Mouse (Mus musculus) spleen, postnatal 36 days (tissue): ENCODE data around the gene Shc1.

ENCODE experiments used
- DNase-seq, 2 experiments: peaks; one replicate each; pipeline ENCODE4 v3.0.0; 2022; ENCODE audit warnings: low spot score in 2 of 2, mixed read lengths in 1 of 2

Gene Shc1

DNA sequence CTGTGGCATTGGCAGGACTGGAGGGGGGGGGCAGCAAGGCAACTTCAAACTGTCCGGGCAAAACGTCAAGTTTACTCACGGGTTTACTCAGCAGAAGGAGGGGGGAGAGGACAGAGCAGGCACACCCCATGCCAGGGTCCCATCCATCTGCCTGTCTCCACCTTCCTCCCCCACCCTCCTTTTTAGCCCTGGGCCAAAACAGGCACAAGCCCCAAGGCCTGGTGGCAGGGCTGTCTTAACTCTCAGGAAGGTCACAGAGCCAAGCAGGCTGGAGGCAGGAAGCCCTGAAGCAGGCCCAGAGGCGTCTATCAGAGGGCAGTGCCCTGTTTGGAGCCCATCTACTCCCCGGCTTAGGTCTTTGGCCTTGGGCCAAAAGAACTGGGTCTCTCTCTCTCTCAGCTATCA, 28.1 kb upstream of the Shc1 start:
- DNase-seq: peak in 1 of 2 experiments; percentile 38

DNA sequence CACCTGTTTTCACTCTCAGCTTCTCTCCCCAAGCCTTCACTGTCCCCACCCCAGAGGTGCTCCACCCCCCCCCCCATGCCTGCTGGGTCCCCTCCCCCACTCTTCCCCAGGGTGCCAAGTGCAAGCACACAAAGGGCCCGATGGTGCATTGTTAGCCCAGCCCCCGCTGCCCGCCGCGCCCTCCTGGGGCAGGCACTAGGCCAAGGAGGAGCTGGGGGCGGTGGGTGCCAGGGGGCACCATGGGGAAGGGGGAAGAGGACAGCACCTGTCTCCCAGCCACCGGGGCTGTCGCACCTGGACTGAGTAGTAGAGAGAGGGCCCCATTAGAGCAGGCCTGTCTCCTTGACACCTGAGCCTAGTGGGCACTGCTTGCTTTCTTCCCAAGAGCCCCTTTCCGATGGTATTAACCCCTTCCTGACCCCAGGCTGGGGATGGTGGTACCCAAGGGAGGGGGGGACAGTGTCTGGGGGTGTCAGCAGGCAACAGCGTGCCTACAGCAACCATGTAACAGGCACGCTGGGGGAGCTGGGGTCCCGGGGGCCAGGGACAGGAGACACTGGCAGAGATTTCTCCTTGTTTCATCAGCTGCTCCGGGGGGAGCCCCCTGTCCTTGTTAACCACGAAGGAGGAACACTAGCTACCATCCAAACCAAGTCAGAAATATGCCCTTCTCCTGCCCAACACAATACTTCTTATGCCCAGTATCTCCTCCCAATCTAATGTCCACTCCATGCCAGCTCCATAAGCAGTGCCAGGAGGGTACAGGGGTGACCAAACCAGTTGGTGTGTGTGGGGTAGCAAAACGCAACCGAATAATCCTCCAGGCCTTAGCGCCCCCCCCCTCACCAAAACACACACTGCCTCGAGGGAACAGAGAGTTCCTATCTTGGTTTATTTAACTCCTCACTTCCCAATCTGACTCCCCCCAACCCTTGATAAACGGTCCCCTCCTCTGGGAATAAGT, 27.3 kb upstream of the Shc1 start:
- DNase-seq: peak; percentile 70 to 75

DNA sequence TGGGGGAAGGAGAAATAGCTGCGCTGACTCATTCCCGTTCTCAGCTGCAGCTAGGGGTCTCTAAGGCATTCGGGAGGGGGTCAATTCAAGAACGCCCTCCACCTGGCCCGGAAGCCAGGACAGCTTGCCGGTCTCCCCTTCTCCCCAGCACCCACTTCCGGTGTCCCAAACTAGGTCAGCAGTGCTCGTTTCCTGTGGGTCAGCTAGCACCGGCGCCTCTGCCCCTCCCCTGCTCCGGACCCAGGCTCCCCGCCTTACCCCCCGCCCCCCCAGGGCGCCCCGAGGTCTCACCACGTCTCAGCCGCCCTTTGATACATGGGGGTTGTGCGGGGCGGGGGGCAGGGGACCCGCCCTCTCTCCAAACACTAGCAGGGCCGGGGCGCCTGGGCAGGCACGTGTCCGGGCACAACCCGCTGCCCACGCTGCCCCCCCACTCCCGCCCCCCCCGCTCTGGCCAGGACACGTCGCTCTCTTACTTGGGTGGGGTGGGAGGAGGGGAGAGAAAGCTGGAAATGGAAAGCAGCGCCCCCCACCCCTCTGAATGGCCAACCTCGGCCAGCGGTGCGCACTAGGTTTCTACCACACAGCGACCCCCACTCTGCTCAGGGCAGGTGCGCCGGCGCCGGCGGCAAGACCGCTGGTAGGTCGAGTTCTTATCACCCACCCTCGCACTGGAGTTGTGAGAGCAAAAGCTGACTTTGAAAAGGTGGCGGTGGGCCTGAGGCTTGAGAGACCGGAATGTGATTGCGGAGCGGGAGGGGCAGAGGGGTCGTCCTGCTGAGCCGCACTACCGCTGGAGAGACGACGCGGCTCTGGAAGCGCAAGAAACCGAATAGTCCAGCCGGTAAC, 26.4 kb upstream of the Shc1 start:
- peak; percentile 41 to 45 for DNase-seq

DNA sequence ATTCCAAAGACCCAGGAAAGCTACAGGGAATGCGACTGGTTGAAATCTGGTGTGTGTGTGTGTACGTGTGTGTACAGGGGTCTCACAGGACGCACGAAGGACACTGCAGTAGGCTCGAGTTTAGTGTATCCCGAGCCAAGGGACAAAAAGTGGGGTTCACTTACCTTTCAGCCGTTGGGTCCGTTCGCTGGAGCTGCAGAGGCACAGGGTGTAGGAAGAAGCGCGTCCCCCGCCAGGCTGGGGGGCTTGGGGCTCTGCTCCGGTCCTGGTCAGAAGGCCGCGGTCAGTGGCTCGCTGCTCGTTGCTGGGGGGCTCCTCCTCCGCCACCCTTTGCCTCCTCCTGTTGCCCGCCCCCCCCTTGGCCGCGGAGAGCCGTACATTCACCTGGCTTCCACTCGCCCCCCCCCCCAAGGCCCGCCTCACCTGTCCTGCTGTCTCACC, 25.4 kb upstream of the Shc1 start:
- peak; percentile 27 to 36 for DNase-seq

DNA sequence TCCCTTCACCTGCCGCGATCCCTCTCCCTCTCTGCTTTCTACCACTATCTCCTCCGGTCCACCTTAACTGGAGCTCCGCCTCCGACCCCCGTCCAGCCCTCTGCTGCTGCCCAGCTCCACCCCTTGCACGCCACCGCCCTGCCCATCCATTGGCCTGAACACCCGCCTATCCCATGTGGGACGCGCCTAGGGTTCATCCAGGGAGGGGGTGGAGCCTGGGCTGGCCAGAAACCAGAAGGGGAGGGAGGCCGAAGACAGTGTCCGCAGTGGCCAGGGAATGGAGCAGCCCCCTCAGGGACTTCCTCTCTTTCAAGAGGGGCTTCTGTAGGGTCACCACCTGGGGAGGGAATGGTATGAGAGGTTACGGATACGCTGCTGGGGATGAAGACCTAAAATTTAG, 24.6 kb upstream of the Shc1 start:
- DNase-seq: peak; percentile 98

DNA sequence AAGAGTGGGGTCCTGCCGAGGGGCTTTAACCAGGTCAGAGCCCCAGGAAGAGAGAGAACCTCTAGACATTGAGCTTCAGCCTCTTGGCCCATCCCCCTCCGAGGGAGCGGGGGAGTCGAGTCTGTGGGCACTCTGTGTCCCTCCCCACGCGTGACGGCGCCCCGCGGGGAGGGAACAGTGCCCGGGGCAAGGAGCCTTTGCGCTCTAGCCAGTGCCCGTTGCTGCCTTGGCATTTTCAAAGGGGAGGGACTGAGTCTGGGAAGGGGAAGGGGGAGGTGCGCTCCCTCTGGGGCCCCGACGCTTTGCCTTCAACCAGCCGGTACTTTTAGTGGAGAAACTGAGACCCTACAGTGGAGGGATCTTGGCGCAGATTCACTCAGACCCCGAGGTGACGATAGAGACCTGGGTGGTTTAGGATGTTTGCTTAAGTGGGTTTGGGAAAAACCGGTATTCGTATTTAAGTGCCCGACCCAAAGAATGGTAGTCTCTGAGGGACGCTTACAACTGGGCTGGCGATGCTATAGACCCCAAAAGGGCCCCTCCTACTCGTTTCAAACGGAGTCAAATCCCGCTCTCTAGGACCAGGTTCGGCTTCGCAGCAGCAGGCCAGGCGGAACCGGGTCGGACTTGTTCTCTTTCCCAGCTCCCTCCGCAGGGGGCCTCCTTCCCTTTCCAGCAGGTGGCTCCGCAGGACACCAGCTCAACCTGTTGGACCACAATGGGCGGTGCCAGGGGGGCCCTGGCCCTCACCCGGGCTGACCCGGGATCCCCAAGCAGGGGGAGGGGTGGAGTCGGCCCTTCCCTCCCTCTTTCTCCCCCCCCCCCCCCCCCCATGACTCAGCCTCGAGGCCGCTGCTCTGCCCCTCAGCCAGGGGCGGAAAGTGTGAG, 24.0 kb upstream of the Shc1 start, which contains the start of gene Zbtb7b:
Gene Zbtb7b, minus strand, starts transcription at position 771 of the 888 bp plus-strand sequence.
- peak; percentile 59 to 66 for DNase-seq

DNA sequence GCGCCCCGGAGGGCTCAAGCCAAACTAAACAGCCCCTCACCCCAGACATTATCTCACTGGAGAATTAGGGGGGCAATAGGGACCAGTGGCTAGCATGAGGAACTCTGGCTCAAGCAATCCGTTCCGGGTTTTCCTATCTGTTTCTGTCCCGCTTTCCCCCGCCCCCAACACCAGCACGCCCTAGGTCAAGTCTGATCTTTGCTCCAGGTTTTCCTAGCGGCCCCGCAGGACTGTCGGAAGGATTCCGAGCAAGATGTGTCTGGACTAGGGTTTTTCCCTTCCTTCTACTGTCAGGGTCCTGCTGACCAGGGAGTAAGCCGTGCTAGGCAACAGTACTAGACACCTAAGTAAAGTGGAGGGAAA, 23.4 kb upstream of the Shc1 start:
- DNase-seq: peak; percentile 46 to 70

DNA sequence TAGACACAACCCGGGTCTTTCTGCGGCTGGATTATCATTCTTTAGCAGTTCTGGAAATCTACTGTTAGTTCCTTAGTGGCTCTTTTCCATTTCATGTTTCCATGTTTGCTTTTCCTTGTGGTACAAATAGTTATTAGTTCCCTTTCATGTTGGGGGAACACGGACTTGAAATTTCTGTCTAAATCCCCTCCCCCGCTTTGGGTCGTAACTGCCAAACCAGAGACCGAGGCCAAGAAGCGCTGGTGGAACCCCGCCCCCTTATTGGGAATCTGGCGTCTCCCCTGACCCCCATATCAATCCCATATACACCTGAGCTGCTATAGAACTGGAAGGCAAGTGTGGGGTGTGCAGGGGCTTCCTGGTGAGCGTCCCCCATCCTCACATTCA, 22.8 kb upstream of the Shc1 start:
- no peak for DNase-seq

DNA sequence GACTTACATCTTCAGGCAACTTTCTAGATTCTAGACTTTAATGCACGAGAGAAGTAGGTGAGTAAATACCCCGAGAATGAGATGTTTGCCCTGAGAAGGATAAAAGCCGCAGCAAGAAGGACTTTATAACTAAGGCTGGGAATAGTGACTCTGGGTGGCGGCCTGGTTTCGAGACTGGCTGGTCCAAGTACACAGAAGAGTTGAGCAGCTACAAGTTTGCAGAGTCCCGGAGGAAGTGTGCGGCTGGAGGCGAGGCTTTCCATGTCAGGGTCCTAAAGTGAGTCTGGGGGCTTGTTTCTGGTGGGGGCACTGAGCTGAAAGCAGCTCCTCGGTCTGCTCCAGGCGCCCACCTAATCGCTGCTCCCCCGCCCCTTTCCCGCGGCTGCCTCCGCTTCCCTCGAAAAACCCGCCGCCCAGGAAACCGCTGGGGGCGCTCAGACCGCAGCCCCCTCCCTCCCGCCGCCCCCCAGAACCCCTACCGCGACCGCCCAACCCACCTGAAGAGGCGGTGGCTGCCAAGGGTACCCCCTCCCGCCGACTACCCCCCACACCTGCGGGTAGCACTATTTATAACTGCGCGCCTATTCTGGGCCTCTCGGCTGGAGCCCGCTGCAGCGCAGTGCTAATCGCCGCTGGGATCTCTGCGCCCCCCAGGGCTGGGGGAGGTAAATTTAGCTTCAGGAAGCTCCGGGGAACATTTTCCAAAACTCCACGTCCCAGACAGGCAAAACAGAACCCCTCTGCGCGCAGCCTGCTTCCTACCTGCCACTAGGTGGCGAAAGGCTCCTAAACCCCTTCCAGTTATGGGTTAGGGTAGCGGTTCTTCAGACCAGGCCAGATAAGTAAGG, 22.2 kb upstream of the Shc1 start:
- DNase-seq: peak; percentile 55 to 58

DNA sequence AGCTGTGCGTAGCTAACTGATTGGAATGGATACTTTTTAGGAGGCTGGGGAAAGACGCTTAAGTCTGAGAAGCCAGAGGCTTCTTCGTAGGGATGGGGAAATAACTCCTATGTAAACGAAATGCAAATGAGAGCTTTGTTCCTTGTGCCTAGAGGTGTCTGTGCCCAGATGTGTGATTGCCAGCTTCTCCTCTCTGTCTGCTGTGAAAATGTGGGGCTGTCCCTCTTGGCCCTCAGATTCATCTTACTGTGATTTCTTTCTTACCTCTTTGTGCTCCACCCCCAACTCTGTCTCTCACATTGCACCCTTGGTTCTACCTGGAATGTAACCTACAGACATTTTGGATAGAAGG, 21.6 kb upstream of the Shc1 start:
- no peak for DNase-seq

DNA sequence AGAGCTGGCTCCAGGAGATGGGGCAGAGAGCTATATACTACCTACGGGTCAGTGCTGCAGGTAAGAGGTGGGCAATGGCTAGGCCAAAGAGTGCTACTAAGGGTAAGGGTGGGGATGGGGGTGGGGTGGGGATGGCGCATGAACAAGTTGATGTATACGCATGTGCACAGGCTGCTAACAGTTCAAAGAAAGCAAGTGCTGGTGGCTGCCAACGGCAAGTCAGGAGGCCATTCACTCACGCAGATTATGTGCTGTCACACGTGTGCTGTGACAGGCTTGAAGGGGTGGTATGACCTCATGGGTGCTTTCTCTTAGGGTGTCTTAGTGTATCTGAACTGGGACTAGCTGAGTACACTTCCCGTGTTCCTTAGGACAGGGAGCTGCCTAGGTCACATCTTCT, 16.9 kb upstream of the Shc1 start:
- no peak for DNase-seq

DNA sequence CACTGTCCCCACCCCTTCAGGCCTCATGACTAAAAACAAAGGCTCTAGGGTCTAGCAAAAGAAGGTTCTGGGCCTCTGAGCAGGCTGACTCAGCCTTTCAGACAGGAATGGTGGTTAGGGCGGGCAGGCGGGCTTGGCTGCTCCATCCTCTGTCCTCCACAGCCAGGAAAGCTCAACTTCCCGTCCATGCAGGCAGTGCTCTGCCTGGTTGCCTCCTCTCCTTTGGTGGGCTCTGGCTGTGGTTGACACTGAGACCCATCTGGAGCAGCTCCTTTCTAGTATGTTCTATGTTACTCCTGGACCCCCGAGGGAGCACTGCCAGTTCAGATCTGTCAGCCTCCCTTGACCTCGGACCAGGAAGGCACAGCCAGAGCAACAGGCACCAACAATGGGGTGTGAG, 15.6 kb upstream of the Shc1 start, which contains the start of gene Lenep:
Gene Lenep, minus strand, starts transcription at position 101 of the 400 bp plus-strand sequence.
- no peak for DNase-seq

DNA sequence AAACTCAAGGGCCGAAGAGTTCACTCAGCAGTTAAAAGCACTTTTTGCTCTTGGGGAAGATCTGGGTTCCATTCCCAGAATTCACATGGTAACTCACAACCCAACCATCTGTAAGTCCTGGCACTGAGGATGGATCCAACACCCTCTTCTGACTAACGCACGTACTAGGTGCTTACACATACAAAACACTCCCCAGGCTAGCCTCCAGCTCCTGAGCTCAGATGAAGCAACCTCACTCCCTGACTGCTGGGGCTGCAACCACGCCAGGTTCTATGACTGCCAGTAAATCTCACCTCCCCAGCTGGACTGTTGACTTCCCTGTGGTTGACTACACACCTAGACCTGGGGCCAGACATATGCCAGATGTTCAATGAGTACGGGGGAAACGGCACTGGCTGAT, 11.4 kb upstream of the Shc1 start:
- no peak for DNase-seq

DNA sequence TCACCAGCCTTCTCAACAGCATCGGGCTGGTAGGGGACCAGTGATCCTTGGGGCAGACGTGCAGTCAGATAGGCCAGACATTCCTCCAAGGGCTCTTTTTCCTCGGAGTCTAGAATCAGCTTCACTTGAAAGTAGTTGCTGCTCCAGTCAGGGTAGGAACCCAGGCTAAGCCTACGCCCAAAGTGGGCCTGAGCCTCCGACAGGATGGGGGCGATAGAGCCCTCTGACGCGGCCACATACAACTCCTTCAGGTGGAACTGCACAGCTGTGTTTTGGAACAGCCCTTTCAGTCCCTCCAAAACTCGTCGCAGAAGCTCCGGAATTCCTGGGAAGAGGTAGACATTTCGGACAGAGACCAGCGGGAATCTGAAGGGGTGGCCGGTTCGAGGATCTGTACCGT, 9.8 kb upstream of the Shc1 start:
- DNase-seq: no peak

DNA sequence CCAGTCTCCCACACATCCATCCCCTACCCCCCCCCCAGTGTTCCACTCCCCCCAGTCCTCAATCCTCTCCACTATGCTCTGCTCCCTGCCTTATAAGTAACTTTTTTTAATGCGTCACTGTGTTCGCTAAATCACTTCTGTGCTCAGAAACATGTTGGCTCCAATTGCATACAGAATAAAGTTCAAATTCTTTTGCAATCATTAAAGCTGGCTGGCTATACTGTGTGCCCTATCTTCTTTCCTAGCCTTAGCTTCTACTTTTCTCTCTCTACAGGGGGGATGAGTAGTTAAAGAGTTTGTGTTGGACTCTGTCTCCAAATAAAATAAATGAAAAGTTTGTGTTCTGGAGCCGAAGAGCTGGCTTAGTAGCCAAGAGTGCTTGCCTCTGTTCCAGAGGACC, 8.5 kb upstream of the Shc1 start:
- no peak for DNase-seq

DNA sequence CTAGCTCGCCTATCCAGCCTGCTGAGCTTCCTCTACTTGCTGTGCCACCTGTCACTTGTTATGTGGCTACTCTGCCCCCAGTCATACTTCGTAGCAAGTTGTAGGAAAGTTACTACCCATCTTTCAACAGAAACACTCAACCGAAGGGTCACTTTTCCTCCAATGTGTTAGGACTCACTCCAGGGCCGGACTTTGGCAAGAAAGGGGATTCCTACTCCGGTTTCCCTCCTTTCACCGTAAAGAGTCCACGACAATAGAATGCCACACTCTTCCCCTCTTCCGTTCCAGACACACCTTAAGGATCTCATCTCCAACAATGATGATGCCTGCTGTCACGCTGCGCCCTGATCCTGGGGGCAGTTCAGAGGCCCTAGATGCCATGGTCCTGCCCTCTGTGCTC, 7.4 kb upstream of the Shc1 start:
- no peak for DNase-seq

DNA sequence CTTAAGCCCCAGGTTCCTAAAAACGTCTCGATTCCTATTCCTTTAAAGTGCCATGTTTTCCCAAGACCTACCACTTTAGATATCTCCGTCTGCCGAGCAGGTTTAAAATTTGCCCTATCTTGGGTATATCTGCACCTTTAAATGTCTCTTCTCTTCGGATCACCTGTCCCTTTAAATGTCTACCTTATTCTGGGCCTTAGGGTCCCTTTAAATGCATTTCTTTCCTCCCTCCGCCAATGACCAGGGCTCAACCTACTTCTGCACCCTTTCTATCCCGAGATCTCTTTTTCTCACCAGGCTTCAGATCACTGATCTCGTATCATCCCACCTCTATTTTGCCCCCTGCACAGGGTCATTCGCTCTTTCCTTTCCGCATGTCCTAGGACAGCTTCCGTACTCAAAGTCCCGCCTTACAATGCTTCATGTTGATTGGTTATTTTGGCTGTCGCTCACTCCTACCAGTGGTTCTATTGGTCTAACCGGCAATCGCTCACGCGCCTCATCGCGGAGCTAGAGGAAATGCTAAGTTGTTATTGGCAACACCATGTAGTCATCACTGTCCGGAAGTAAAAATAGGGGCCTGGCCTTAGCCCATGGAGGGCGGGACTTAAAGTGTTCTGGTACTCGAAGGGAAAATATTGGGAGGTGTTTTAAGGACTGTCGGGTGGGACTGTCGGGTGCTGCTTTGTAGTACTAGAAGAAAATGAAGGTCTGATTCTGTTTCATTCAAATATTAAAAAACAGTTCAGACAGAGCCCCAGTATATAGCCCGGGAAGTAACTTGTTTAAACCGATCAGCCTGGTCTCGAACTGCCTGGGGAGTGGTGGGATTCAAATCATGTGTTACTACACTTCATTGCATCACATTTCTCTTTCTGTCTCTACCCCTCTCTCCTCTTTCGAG, 6.5 kb upstream of the Shc1 start, which contains the start of gene Flad1:
Gene Flad1, minus strand, starts transcription at position 381 of the 904 bp plus-strand sequence.
- DNase-seq: peak; percentile 97 to 99

DNA sequence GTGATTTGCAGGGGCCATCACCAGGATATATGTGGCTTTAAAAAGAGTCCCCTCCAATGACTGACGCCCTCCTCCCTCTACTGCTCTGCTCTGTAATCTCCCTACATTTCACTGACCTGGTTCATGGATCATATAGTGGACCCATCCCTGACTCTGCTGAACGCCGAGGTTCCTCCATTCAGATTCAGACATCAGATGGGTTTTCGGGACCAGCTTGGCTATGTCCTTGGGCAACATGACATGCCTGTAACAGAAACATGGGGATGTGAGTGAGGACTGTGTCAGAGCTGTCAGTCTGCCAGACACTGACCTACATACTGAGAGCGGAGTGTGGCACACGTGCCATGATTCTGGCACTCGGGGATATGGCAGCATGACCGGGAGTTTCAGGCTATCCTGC, 2.1 kb upstream of the Shc1 start:
- DNase-seq: no peak

DNA sequence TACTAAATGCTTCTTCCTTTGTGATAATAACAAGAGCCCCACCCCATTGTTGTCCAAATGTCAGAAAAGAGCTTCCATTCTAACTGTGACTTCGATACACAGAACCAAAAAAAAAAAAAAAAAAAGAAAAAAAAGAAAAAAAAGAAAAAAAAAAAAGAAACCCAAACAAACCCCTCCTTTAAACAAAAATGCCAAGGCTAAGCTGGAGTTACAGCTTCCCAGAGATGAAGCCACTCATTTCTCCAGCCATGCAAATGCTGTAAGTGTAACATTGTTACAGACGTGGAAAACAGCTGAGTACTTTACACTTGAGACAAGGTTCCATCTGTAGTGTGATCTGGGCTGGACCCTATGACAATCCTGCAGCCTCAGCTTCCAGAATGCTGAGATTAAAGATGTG, 1.1 kb upstream of the Shc1 start:
- DNase-seq: no peak

DNA sequence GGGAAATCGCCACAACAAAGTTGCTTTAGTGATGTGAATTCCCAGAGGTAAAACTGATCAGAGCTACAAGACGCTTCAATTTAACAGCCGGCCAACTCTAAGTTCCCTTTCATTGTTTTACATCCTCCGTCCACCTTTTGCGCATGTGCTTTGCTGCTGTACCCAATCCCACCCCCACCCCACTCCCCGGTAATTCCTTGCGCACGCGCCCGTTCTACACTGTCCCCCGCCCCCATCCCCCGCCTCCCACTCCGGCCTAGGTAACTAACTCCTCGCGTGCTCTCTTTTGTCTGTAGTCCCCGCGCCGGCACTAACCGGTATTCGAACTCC, 438 bp upstream of the Shc1 start:
- DNase-seq: no peak
